Mouse (Mus musculus): ENCODE measurements around the gene Shh. TPM values are rescaled to one million over a fixed set of nuclear protein-coding genes. Genes with fewer than 3 reads are reported as not detected.
A peak's percentile ranks its signal among the peaks of the same experiment; 100 is the strongest.

The Shh gene
- total RNA-seq (2014; rRNA removed) (0.28 TPM in 1 of 2 replicates, not detected in the other), polyA plus RNA-seq (2012; rRNA removed) (0.02 and 0.05 TPM in 2 replicates)

DNA sequence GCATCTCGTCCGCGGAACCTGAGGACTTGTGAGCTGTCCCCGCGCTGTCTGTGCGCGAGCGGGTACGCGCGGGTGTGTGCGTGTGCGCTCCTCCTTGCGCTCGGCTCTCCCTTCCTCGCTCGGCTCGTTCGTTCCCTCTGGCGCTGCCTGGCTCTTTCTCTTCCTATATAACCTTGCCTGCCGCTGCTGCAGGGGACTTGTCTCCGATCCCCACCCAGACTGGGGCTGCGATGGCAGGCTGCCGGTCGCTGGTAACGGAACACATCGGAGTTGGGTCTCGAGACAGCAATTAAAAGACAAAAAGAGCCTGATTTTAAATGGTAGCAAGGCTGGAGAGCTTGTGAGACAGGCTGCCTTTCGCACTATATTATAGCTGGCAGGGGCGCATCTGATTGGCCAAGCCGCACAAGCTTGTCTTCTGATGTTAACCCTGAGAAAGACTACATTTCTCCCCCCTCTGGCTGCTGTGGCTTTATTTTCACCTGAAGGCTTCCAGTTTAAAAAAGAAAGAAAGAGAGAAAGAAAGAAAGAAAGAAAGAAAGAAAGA, at the start of gene Shh:
Gene Shh (minus strand): TSS at position 497 of the 547 bp plus-strand sequence.
- no peak for DNase-seq (ENCODE audit: extremely low read depth, low read depth, low spot score)
- H3K9ac ChIP-seq (ENCODE audit: low read depth, low read length): no peak within 1 kb of the TSS
- TF ChIP-seq CTCF (IDR thresholded peaks at IDR 0.05; ENCODE audit: low read depth, low read length) (no peak), POLR2A (IDR thresholded peaks at IDR 0.05; ENCODE audit: extremely low read depth, insufficient read depth, low read length) (no peak)
- no peaks in the 10 kb centered on the region for H3K79me2 ChIP-seq (ENCODE audit: control insufficient read depth, insufficient read depth, low read length)
- H3K27me3 ChIP-seq (ENCODE audit: control insufficient read depth, insufficient read depth, low read length): no peaks in the 10 kb centered on the region
- no peak within 1 kb of the TSS for H3K4me3 ChIP-seq (ENCODE audit: insufficient read depth, low read depth, low read length)
- 4% methylated on average over 31 of the region's 31 CpGs for WGBS
- H3K36me3 ChIP-seq (ENCODE audit: control insufficient read depth, insufficient read depth, low read length): no peaks in the 10 kb centered on the region
- no peak within 1 kb of the TSS for H3K27ac ChIP-seq (replicated peaks; ENCODE audit: insufficient read depth, low read depth, low read length)
- H3K4me1 ChIP-seq (ENCODE audit: control insufficient read depth, insufficient read depth, low read length): peaks cover 4% of the 10 kb centered on the region; the same call in 1 of the 2 replicates

- DNase-seq (ENCODE audit: extremely low read depth, low read depth, low spot score): peak; percentile 68
- no peak for TF ChIP-seq POLR2A (IDR thresholded peaks at IDR 0.05; ENCODE audit: extremely low read depth, insufficient read depth, low read length)
- no peak for TF ChIP-seq CTCF (IDR thresholded peaks at IDR 0.05; ENCODE audit: low read depth, low read length)
- H3K4me1 ChIP-seq (ENCODE audit: control insufficient read depth, insufficient read depth, low read length): peaks cover 4% of the 10 kb centered on the region; the same call in 1 of the 2 replicates
- no peaks in the 10 kb centered on the region for H3K79me2 ChIP-seq (ENCODE audit: control insufficient read depth, insufficient read depth, low read length)
- no peak overlapping the region for H3K9ac ChIP-seq (ENCODE audit: low read depth, low read length)
- H3K27me3 ChIP-seq (ENCODE audit: control insufficient read depth, insufficient read depth, low read length): no peaks in the 10 kb centered on the region
- H3K36me3 ChIP-seq (ENCODE audit: control insufficient read depth, insufficient read depth, low read length): no peaks in the 10 kb centered on the region
- 27% methylated on average over 4 of the region's 4 CpGs for WGBS
- no peak overlapping the region for H3K27ac ChIP-seq (replicated peaks; ENCODE audit: insufficient read depth, low read depth, low read length)
- H3K4me3 ChIP-seq (ENCODE audit: insufficient read depth, low read depth, low read length): no peak overlapping the region
These were observed 33.9 kb upstream of the Shh start for GRCm38 (mm10) chr5:28500792-28501439.

GRCm38 (mm10) chr5:28498846-28499245, 31.8 kb upstream of the Shh start:
- no peak overlapping the region for H3K27ac ChIP-seq (replicated peaks; ENCODE audit: insufficient read depth, low read depth, low read length)
- H3K79me2 ChIP-seq (ENCODE audit: control insufficient read depth, insufficient read depth, low read length): no peaks in the 10 kb centered on the region
- H3K4me1 ChIP-seq (ENCODE audit: control insufficient read depth, insufficient read depth, low read length): peaks cover 4% of the 10 kb centered on the region; the same call in 1 of the 2 replicates
- no peak overlapping the region for H3K9ac ChIP-seq (ENCODE audit: low read depth, low read length)
- H3K4me3 ChIP-seq (ENCODE audit: insufficient read depth, low read depth, low read length): no peak overlapping the region
- DNase-seq (ENCODE audit: extremely low read depth, low read depth, low spot score): no peak
- no peaks in the 10 kb centered on the region for H3K27me3 ChIP-seq (ENCODE audit: control insufficient read depth, insufficient read depth, low read length)
- no peak for TF ChIP-seq POLR2A (IDR thresholded peaks at IDR 0.05; ENCODE audit: extremely low read depth, insufficient read depth, low read length)
- no peak for TF ChIP-seq CTCF (IDR thresholded peaks at IDR 0.05; ENCODE audit: low read depth, low read length)
- WGBS: 96% methylated on average over 4 of the region's 4 CpGs
- H3K36me3 ChIP-seq (ENCODE audit: control insufficient read depth, insufficient read depth, low read length): no peaks in the 10 kb centered on the region

DNA sequence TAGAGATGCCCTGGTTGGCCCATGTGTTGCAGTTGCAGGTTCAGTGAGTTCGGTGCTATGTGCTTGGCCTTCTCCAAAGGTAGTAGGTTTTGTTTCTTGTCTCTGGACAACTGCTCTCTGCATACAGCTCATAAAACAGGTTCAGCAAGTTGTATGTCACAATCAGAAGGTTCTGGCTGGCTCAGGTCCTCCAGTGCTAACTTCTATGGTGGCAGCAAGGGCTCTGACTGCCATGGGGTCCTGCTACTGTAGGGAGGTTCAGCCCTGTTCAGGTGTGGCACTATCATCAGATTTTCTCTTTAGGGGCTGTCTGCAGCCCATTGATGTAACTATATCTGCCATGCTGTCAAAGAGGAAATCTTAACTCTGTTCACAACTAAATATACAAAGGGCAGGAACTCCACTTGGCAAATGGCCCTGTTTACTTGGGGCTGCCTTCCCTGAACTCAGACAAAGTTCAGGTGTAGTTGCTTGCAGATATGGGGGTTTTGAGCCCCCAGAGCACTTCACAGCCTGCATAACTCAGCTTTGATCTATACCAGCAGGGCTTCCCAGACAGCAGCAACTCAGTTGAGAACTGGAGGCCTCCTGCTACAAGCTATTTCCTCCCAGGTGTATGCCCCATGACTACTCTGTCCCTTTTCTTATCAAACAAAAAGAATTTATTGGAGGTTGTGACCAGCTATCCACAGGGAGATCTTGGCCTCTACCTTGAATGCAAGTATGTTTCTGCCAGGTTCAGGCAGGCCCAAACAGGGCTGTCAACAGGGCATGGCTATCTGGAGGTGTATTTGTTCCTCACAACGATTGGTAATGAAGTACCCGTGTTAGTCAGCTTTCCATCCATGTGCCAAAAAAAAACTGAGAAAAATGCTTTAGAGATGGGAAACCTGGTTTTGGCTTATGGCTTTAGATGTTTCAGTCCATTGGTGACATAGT, 28.9 kb upstream of the Shh start:
- peak; percentile 54 for DNase-seq (ENCODE audit: extremely low read depth, low read depth, low spot score)
- WGBS: 43% methylated on average over 3 of the region's 3 CpGs

GRCm38 (mm10) chr5:28493550-28493949, 26.5 kb upstream of the Shh start:
- peaks cover 4% of the 10 kb centered on the region; the same call in 1 of the 2 replicates for H3K4me1 ChIP-seq (ENCODE audit: control insufficient read depth, insufficient read depth, low read length)
- TF ChIP-seq POLR2A (IDR thresholded peaks at IDR 0.05; ENCODE audit: extremely low read depth, insufficient read depth, low read length) (no peak), CTCF (IDR thresholded peaks at IDR 0.05; ENCODE audit: low read depth, low read length) (no peak)
- no peak overlapping the region for H3K27ac ChIP-seq (replicated peaks; ENCODE audit: insufficient read depth, low read depth, low read length)
- WGBS: 79% methylated on average over 3 of the region's 3 CpGs
- no peaks in the 10 kb centered on the region for H3K79me2 ChIP-seq (ENCODE audit: control insufficient read depth, insufficient read depth, low read length)
- H3K4me3 ChIP-seq (ENCODE audit: insufficient read depth, low read depth, low read length): no peak overlapping the region
- no peaks in the 10 kb centered on the region for H3K36me3 ChIP-seq (ENCODE audit: control insufficient read depth, insufficient read depth, low read length)
- H3K27me3 ChIP-seq (ENCODE audit: control insufficient read depth, insufficient read depth, low read length): no peaks in the 10 kb centered on the region
- DNase-seq (ENCODE audit: extremely low read depth, low read depth, low spot score): no peak
- no peak overlapping the region for H3K9ac ChIP-seq (ENCODE audit: low read depth, low read length)

More for the DNA sequence above, 28.9 kb upstream of the Shh start:
- H3K79me2 ChIP-seq (ENCODE audit: control insufficient read depth, insufficient read depth, low read length): no peaks in the 10 kb centered on the region
- H3K9ac ChIP-seq (ENCODE audit: low read depth, low read length): no peak overlapping the region
- TF ChIP-seq POLR2A (IDR thresholded peaks at IDR 0.05; ENCODE audit: extremely low read depth, insufficient read depth, low read length): no peak
- no peak for TF ChIP-seq CTCF (IDR thresholded peaks at IDR 0.05; ENCODE audit: low read depth, low read length)
- no peaks in the 10 kb centered on the region for H3K36me3 ChIP-seq (ENCODE audit: control insufficient read depth, insufficient read depth, low read length)
- H3K27me3 ChIP-seq (ENCODE audit: control insufficient read depth, insufficient read depth, low read length): no peaks in the 10 kb centered on the region
- no peak overlapping the region for H3K4me3 ChIP-seq (ENCODE audit: insufficient read depth, low read depth, low read length)
- peaks cover 4% of the 10 kb centered on the region; the same call in 1 of the 2 replicates for H3K4me1 ChIP-seq (ENCODE audit: control insufficient read depth, insufficient read depth, low read length)
- H3K27ac ChIP-seq (replicated peaks; ENCODE audit: insufficient read depth, low read depth, low read length): no peak overlapping the region
